Mouse (Mus musculus): Measurements from ENCODE around the gene Mlph. TPM values are rescaled to one million over a fixed set of nuclear protein-coding genes. Genes with fewer than 3 reads are reported as not detected.
A peak's percentile ranks its signal among the peaks of the same experiment; 100 is the strongest.

The Mlph gene
- total RNA-seq, 2 experiments from 2014 or later, result 0.20 to 0.25 TPM

- H3K27ac ChIP-seq, result no peak overlapping the region
- intact Hi-C loops (cut with DNase I), result no loop called here
- DNase-seq, result no peak
- no peak overlapping the region for H3K4me3 ChIP-seq
- TF ChIP-seq CTCF (IDR thresholded peaks at IDR 0.05), result no peak
Observed at GRCm38 (mm10) chr1:90921687-90922086, 6.8 kb downstream of the Mlph start.

DNA sequence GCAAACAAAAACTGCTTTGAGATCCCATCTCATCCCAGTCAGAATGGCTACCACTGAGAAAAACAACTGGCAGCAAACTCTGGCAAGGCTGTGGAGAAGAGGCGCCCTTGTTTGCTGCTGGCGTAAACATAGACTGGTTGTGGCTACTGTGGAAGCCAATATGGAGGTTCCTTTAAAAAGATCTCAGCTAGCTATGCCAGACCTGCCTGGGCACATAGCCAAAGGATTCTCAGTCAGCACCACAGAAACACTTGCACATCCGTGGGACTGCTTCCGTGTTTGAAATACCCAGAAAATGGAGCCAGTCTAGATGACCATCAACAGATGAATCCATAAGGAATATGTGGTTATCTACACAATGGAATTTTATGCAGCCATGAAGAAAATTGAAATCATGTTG lies 11.1 kb downstream of the Mlph start:
- Histone ChIP-seq H3K4me3 (no peak overlapping the region), H3K27ac (no peak overlapping the region)
- TF ChIP-seq CTCF (IDR thresholded peaks at IDR 0.05), result no peak
- intact Hi-C loops (cut with DNase I), result no loop called here
- DNase-seq, result peak; percentile 43

GRCm38 (mm10) chr1:90927308-90927707 lies 12.4 kb downstream of the Mlph start:
- intact Hi-C loops (cut with DNase I), result no loop called here
- H3K4me3 ChIP-seq, result no peak overlapping the region
- no peak for TF ChIP-seq CTCF (IDR thresholded peaks at IDR 0.05)
- DNase-seq, result no peak
- no peak overlapping the region for H3K27ac ChIP-seq

GRCm38 (mm10) chr1:90927929-90928574 lies 13.2 kb downstream of the Mlph start:
- no peak overlapping the region for H3K27ac ChIP-seq
- no peak for TF ChIP-seq CTCF (IDR thresholded peaks at IDR 0.05)
- no peak for DNase-seq
- intact Hi-C loops (cut with DNase I), result loop anchor here (1.0 kb wide), 1 partner anchor 28 kb away; no protein-coding TSS in a partner anchor
- peak overlapping the region; percentile 29 for H3K4me3 ChIP-seq

DNA sequence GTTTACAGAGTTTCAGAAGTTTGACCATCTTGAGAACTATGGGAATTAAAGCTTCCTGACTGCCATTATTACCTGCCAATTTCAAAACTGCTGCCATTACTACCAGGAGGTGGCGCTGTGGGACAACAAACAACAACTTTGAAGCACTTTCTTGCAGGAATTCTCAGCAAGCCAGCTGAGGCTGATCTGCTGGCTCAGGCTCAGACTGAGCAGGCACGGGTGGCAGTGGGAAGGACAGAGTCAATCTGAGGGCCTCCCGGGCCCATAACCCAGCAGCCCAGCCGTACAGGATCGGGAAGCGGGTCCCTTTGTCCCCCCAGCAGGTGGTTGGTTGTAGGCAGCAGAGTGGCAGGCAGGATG lies 13.7 kb downstream of the Mlph start:
- TF ChIP-seq CTCF (IDR thresholded peaks at IDR 0.05), result peak; percentile 88
- peak; percentile 89 for DNase-seq
- intact Hi-C loops (cut with DNase I), result loop anchor here (1.0 kb wide), 1 partner anchor 28 kb away; no protein-coding TSS in a partner anchor
- H3K4me3 ChIP-seq, result peak overlapping the region; percentile 29; the same call in 1 of the 2 replicates
- no peak overlapping the region for H3K27ac ChIP-seq

DNA sequence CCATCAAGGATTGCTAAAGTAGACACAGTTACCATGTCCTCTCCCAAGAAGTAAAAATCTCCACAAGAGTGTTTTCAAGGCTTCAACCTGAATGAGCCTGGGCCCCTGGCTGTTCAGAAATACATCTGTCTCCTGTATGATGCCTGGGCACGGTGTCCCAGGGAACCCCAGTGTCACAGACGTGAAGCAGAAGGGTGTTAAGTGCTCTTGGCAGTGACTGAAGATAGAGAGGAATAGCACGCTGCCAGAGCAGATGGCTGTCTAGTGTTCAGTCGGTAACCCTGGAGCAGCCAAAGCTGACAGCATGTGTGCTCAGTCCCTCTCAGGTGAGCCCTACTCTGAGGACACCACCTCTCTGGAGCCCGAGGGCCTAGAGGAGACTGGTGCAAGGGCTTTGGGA lies 18.1 kb downstream of the Mlph start:
- no peak overlapping the region for H3K4me3 ChIP-seq
- no peak overlapping the region for H3K27ac ChIP-seq
- no peak for TF ChIP-seq CTCF (IDR thresholded peaks at IDR 0.05)
- DNase-seq, result peak; percentile 30
- intact Hi-C loops (cut with DNase I), result no loop called here

DNA sequence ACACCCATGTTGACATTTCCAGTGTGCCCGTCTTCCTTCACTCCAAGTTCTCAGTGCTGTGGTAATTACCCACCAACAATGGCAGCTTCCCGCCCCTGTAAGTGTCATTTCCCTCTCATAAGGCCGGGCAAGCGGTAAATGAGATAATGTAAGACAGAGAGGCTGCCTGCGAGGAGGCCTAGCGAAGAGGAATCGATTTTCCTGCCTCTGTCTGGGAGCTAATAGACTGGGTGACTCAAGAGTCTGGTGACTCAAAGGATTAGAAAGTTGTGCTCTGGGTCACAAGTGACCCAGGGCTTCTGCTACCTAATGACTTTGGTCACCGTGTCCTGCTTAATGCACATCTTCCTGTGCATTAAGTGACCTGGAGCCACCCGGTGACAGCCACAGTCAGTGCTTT lies 22.1 kb downstream of the Mlph start:
- TF ChIP-seq CTCF (IDR thresholded peaks at IDR 0.05), result no peak
- Histone ChIP-seq H3K4me3 (no peak overlapping the region), H3K27ac (no peak overlapping the region)
- intact Hi-C loops (cut with DNase I), result no loop called here
- DNase-seq, result no peak

- Histone ChIP-seq H3K4me3 (no peak overlapping the region), H3K27ac (no peak overlapping the region)
- TF ChIP-seq CTCF (IDR thresholded peaks at IDR 0.05), result no peak
- intact Hi-C loops (cut with DNase I), result no loop called here
- DNase-seq, result no peak
Observed at GRCm38 (mm10) chr1:90939980-90940379, 25.1 kb downstream of the Mlph start.

DNA sequence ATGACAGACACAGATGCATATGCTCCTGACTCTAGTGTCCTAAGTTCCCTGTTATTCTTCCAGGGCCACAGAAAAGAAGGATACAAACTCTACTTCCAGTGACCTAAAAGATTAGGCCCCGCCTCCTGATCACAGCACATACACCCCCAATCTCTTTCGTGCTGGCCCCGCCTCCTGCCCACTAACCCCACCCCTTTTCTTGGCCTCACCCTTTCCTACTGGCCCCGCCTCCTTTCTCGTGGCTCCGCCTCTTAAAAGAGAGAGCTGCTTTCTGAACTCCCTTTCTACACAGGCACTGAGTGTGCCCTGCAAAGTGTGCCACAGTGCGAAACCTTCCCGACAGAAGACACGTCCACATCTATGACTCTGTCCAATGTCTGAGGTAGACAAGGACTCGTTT lies 30.3 kb downstream of the Mlph start:
- H3K27ac ChIP-seq, result no peak overlapping the region
- intact Hi-C loops (cut with DNase I), result no loop called here
- no peak for DNase-seq
- no peak for TF ChIP-seq CTCF (IDR thresholded peaks at IDR 0.05)
- H3K4me3 ChIP-seq, result no peak overlapping the region

DNA sequence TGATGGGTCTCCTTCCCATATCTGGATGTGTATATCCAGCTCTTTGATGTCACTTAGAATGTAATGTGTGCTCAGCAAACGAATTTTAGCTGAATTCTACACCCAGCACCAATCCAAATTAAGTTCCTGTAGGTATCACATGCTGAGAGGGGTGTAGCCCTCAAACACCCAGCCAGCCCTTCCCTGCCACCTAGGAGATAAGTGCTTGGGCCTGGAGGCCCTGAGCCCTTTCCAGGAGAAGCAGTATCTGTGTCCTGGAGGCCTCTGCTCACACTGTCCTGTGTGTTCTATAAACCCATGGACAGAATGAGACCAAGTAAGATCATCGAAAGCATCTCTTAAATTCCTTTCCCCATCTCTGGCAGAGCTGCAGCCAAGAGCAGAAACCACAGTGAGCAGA lies 32.4 kb downstream of the Mlph start:
- no peak overlapping the region for H3K4me3 ChIP-seq
- no peak for DNase-seq
- intact Hi-C loops (cut with DNase I), result no loop called here
- TF ChIP-seq CTCF (IDR thresholded peaks at IDR 0.05), result no peak
- no peak overlapping the region for H3K27ac ChIP-seq

GRCm38 (mm10) chr1:90949309-90949708 lies 34.4 kb downstream of the Mlph start:
- no peak for DNase-seq
- Histone ChIP-seq H3K4me3 (no peak overlapping the region), H3K27ac (no peak overlapping the region)
- intact Hi-C loops (cut with DNase I), result no loop called here
- TF ChIP-seq CTCF (IDR thresholded peaks at IDR 0.05), result no peak

DNA sequence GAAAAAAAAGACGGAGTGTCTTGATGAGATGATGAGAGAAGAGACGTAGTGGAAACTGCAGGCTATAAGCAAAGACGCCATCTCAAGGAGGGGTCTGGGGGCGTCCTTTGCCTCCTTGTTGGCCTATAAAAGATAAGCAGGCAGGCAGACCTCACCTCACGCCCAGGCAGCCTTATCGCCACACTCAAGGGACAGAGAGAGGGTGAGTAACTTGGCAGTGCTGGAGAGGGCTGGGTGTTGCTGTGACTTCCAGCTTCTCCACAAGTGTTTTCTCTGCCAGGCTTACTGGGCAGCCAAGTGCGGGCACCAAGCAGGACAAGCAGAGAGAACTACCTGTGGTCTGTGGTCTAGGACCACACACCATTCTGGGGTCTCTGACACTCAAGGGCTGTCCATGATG lies 36.8 kb downstream of the Mlph start:
- no peak overlapping the region for H3K27ac ChIP-seq
- no peak overlapping the region for H3K4me3 ChIP-seq
- DNase-seq, result no peak
- TF ChIP-seq CTCF (IDR thresholded peaks at IDR 0.05), result no peak
- intact Hi-C loops (cut with DNase I), result no loop called here

DNA sequence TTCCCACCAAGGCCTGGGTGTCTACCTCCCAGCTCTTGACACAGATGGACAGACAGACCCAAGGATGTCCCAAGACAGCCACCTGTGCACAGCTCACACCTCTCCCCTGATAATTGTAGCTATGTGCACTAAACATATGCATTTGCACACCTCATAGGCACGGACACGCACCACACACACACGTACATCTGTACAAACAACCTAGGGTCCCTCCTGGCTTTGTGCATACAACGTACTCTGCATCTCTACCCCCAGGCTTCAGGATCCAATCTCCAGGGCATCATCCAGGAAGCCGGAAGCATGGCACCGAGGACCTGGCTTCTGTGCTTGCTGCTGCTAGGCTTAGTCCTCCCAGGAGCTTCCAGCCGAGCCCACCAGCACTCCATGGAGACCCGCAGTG lies 37.9 kb downstream of the Mlph start, which contains the start of gene Prlh:
TSS of gene Prlh (plus strand) at position 301 of the 400 bp plus-strand sequence.
- no peak for DNase-seq
- Histone ChIP-seq H3K27ac (no peak within 1 kb of the TSS), H3K4me3 (no peak within 1 kb of the TSS)
- TF ChIP-seq CTCF (IDR thresholded peaks at IDR 0.05), result no peak
- intact Hi-C loops (cut with DNase I), result no loop called here

- no peak overlapping the region for H3K27ac ChIP-seq
- no peak for DNase-seq
- intact Hi-C loops (cut with DNase I), result no loop called here
- no peak for TF ChIP-seq CTCF (IDR thresholded peaks at IDR 0.05)
- no peak overlapping the region for H3K4me3 ChIP-seq
Observed at GRCm38 (mm10) chr1:90953688-90954087, 38.8 kb downstream of the Mlph start.

All from gastrocnemius, adult 2 months (tissue).